Mouse (Mus musculus) liver, embryonic 14.5 days (tissue): ENCODE results near the gene Ly6g5c.

ENCODE experiments used
- CTCF ChIP-seq: IDR thresholded peaks from 2 replicates; pipeline ENCODE4 v1.5.1; 2016; ENCODE audit warnings: antibody characterized with exemption, low read depth, control low read depth
- EP300 ChIP-seq: IDR thresholded peaks from 2 replicates; pipeline ENCODE4 v1.6.1; 2016; ENCODE audit warnings: antibody characterized with exemption, low read depth

- TF ChIP-seq EP300 (no peak), CTCF (no peak)
These were observed 11.5 kb upstream of the Ly6g5c start for GRCm38 (mm10) chr17:35096597-35096996.
